Mouse (Mus musculus) liver, adult 10 weeks (tissue): Measurements from ENCODE around the gene Clpx. TPM values are rescaled to one million over a fixed set of nuclear protein-coding genes. Genes with fewer than 3 reads are reported as not detected.

ENCODE experiments used
- polyA plus RNA-seq: library from polyadenylated mRNA; stranded (reverse); fragments of 350-450 nt; fragmentation: Illumina TruSeq; extraction: RNeasy Lipid Tissue Mini Kit (QIAGEN cat#74804); gene quantifications from one replicate; pipeline ENCODE4 v1.2.3, GENCODE M21; 2014; ENCODE audit warnings: low read depth, low replicate concordance

Gene Clpx
- 578 TPM for polyA plus RNA-seq

DNA sequence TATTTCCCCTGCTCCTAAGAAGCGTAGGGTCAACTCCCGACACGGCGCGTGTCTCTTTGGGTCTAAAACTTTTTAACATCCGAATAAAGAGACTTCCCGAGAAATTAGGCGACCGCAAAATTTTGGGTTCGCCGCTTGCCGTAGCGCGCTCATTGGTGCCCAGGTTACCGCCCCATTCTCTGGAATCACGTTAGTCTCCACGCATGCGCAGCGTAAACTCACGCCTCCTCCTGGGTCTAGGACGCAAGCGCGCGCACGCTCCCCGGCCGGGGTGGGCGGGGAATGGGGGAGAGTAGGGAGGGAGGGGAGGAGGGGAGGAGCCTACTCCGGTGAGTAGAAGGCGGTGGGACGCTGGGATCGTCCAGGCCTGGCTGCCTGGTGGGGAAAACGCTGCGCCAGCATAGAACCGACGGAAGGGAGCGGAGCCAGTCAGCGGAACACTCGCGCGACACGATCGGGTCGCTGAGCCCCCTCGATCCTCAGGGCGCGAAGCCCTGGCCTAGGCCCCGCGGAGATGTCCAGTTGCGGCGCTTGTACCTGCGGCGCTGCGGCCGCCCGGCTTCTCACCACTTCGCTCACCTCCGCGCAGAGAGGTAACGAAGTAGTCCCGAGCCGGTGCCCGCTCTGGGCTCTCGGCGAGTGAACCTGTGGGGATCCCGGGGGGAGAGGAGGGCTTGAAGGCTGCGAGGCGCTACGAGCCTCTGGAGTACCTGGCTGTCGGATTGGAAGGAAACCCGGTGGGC lies at the start of gene Clpx:
Gene Clpx (plus strand): TSS at position 288 of the 743 bp plus-strand sequence.

DNA sequence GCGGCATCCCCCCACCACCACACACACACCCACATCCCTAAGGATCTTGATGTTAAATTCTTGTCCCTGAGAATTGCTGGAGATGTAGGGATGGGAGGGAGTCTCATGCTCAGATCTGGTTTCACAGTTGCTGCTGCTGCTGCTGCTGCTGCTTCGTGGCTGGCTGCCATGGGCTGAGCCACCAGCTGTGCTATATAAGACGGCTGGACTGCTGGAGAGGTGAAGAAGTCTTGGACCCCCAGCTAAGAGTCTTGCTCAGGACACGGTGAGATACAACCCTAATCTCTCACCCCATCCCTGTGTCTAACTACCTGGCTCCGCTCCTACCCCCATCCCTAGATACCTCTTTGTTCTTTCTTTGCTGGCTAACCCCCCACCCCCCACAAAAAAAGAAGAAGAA lies 29.1 kb upstream of the Clpx start, which contains the start of gene Cilp:
Gene Cilp (plus strand): TSS at position 222 of the 400 bp plus-strand sequence.

DNA sequence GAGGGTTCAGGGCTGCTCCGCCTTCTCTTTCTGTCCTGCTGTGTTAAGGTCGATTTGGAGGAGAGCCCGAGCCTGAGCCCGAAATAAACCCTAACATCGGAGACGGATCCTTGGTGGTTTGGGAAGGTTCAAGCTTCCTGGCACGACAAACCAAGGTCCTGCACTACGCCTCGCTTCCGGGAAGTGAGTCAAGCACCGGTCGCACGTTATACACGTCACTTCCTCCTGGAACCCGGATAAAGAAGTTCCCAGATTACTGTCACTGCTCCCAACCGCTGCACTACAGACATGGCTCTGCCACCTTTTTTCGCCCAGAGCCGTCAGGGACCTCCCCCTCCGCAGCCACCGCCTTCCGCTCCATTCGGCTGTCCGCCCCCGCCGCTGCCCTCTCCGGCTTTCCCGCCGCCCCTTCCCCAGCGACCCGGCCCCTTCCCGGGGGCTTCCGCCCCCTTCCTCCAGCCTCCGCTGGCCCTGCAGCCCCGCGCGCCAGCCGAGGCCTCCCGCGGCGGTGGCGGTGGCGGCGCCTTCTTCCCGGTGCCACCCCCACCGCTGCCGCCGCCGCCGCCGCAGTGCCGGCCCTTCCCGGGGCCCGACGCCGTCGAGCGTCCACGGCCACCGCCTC lies 51.9 kb downstream of the Clpx start, which contains the start of gene Pdcd7:
Gene Pdcd7 (plus strand): TSS at position 251 of the 622 bp plus-strand sequence.

DNA sequence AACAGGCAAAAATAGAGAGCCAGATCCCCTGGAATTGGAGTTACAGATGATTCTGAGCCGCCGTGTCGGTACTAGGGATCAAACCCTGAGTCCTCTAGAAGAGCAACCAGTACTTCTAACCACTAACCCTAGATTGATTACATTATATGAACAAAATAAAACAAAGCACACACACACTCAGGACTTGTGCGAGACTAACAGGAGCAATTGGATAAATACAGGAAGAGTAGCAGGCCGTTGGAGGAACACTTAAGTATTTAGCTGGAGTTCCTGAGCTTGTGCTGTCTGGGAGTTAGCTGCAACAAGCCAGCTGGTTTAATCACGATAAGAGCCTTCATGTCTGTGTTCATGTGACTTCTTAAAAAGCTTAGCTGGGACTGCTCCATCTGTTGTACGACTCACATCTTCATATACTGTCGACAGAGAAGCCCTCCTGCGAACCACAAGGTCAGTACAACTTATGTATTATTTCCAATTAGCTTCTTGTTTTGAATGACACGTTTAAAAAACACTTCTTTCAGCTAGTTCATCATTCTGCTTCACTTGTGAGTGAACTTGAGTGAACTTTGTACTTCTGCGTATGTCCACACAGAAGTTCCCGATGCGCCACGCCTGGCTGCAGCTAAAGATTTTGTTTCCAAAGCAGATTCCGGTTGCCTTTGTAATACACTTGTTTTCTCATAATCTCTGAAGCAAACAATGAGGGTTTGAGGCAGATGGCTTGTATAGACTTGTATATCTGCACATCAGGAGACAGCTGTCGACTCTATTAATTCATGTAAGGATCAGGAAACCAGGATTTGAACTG lies 66.8 kb downstream of the Clpx start, which contains the start of gene Ubap1l:
Gene Ubap1l (plus strand): TSS at position 401 of the 808 bp plus-strand sequence.

Other genes starting within 250 kb of the Clpx start
- 0.13 TPM for gene Igdcc4, start 192.8 kb upstream of the Clpx start, polyA plus RNA-seq
- not detected for gene Igdcc3, start 153.1 kb upstream of the Clpx start, polyA plus RNA-seq
- gene Parp16, start 98.9 kb upstream of the Clpx start, polyA plus RNA-seq, result 10.5 TPM
- gene Cilp, start 29.1 kb upstream of the Clpx start, polyA plus RNA-seq, result 0.21 TPM
- 4.7 TPM for gene Pdcd7, start 51.8 kb downstream of the Clpx start, polyA plus RNA-seq
- not detected for gene Ubap1l, start 66.8 kb downstream of the Clpx start, polyA plus RNA-seq
- gene Kbtbd13, start 97.4 kb downstream of the Clpx start, polyA plus RNA-seq, result 0.16 TPM
- gene Rasl12, start 104.2 kb downstream of the Clpx start, polyA plus RNA-seq, result not detected
- 6.3 TPM for gene Slc51b, start 128.7 kb downstream of the Clpx start, polyA plus RNA-seq
- gene Mtfmt, start 141.5 kb downstream of the Clpx start, polyA plus RNA-seq, result 10.0 TPM
- 57.9 TPM for gene Spg21, start 166.7 kb downstream of the Clpx start, polyA plus RNA-seq
- not detected for gene Ankdd1a, start 225.9 kb downstream of the Clpx start, polyA plus RNA-seq